Mouse (Mus musculus): ENCODE measurements around the gene Ccdc40. TPM values are rescaled to one million over a fixed set of nuclear protein-coding genes. Genes with fewer than 3 reads are reported as not detected.

Ccdc40 gene
- polyA plus RNA-seq, 1 experiment from 2014 or later = 6.7 TPM

DNA sequence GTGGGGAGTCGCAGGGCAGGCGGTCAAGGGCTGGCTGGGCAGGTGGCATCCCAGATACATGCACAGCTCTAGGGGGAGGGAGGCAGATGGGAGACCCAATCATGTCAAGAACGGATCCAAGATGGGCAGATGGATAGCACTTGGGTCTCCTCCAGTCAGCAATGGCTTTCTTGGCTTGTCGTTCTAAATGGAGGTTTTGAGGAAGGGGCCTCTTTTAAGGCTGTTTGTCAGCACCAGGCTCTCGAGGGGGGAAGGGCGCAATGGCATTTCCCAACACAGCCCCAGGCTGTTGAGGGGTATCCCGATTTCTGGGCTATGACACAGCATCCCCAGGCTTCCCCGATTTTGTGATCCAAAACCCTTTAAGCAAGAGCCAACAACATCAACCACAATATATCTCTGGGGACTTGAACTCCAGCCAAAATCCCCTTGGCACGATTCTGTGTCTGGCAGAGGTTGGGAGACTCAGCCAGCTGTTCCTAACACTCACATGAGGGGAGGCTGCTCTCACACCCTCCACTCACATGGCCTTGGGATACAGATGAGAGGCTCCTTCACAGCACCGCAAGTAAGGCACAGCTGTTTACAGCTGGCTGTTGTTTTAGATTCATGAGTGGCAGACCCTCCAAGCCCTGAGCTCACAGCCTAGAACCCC lies 18.9 kb upstream of the Ccdc40 start:
- WGBS = 50% methylated on average over 10 of the region's 10 CpGs
- H3K27ac ChIP-seq = peak overlapping the region; percentile 60
- H3K9ac ChIP-seq = no peak overlapping the region
- H3K36me3 ChIP-seq = peaks cover 40% of the 10 kb centered on the region
- H3K4me1 ChIP-seq = peaks cover 51% of the 10 kb centered on the region
- peak overlapping the region; percentile 5; the same call in 1 of the 2 replicates for H3K4me2 ChIP-seq
- no peak for ATAC-seq (ENCODE audit: insufficient number of reproducible peaks, insufficient read depth, low FRiP score, low TSS enrichment, low read depth)
- no peaks in the 10 kb centered on the region for H3K27me3 ChIP-seq
- H3K9me3 ChIP-seq = no peaks in the 10 kb centered on the region
- no peak overlapping the region for H3K4me3 ChIP-seq

DNA sequence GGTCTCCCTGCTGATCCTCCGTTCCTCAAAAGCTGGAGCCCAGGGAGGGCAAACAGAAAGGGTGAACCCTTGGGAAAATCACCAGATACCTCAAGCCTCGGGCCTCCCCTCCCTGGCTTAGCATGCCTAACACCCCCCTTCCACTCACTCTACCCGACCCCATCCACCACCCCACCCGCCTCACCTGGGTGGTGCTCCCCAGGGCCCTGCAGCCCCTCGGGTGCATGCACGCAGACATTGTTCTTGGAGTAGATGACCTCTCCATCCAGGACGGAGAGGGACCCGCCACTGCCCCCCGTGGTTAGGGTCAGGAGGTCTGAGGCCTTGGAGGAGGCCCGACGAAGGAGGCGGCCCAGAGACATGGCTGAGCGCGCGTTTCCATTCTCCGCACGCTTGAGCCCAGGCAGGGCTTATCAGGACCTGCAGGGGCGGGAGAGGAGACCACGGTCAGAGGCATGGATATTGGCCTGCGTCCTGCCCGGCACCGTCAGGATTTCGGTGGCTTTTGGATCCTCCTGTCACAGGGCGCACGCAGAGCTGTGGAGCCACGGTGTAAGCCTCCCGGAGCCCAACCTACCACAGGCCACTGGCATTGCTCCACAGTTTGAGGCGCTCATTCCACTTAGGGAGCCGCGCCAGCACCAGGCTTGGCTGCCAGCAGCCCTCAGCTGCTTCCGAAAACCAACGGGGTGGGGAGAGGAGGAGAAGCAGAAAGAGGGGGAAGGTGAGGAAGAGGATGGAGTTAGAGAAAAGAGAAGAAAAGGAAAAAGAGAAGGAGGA lies 17.9 kb upstream of the Ccdc40 start:
- H3K36me3 ChIP-seq = peaks cover 34% of the 10 kb centered on the region
- peaks cover 60% of the 10 kb centered on the region for H3K4me1 ChIP-seq
- 0 out of 2 replicates have a peak overlapping the region, but pooled peaks have one; percentile 46 for H3K9ac ChIP-seq
- H3K9me3 ChIP-seq = no peaks in the 10 kb centered on the region
- no peaks in the 10 kb centered on the region for H3K27me3 ChIP-seq
- H3K27ac ChIP-seq = no peak overlapping the region; the same call in 1 of the 2 replicates
- WGBS = 61% methylated on average over 32 of the region's 32 CpGs
- no peak for ATAC-seq (ENCODE audit: insufficient number of reproducible peaks, insufficient read depth, low FRiP score, low TSS enrichment, low read depth)
- peak overlapping the region; percentile 41 for H3K4me2 ChIP-seq
- H3K4me3 ChIP-seq = no peak overlapping the region; the same call in 1 of the 2 replicates

DNA sequence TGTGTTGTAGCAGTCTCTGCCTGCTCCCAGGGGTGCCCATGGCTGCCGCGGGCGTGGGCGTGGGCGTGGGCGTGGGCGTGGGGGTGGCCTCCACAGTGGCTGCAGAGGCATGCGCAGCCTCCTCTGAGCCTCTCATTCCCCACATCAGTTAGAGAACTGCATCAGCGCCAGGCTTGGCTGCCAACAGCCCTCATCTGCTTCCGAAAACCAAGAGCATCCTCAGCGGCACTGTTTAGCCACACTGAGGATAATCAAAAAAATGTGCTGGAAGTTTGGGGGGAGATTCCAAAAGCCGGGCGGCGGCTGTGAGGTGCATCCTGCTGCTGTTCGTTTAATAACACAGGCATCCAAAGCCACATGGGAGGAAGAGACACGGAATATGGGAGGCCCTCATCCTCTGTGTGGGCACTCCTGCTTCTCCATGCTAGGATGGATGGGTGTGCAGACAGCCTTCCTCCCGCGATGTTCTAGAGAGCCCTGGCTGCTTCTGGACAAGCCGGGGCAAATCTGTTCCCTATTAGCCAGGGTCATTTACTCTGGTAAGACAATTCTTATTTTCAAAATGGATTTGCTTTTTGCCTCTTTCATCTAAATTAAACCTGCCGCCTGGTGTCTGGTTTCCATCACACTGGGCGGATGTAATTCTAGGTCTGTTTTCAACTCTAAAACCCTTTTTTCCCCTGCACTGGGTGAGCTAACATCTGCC lies 16.6 kb upstream of the Ccdc40 start:
- WGBS = 33% methylated on average over 21 of the region's 21 CpGs
- H3K9me3 ChIP-seq = no peaks in the 10 kb centered on the region

DNA sequence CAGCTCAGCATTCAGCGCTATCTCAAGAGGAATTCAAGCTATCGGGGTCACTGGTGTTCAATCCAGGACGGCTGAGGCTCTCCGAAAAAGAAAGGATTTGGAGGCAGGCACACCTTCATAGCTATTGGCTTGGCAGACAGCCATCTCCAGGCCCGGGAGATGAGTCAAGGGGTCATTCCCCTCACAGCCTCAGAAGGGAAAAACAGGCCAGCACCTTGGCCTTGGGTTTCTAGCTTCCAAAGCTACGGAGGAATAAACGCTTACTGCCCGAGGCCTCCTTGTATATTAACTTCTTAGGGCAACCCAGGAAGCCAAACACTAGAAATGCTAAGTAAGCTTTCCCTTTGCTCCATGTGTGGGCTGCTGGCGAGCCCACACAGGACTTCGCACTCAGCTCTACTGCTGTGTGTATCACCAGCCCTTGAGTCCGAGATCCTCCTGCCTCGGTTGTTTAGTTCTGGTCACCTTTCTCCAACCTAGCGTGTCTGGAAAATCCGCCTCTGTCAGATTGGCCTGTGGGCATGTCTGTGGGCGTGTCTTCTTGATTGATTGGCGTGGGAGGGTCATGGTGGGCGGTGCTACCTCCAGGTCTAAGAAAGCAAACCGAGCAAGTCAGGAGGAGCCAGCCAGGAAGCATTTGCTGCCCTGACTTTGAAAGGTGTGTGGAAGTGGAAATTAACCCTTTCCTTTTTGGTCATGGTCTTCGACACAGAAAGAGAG lies 15.0 kb upstream of the Ccdc40 start:
- Histone ChIP-seq H3K27ac (no peak overlapping the region), H3K4me1 (peaks cover 75% of the 10 kb centered on the region)

More for the DNA sequence above, 16.6 kb upstream of the Ccdc40 start:
- no peaks in the 10 kb centered on the region for H3K27me3 ChIP-seq
- H3K4me3 ChIP-seq = no peak overlapping the region
- peak overlapping the region; percentile 12 for H3K4me2 ChIP-seq
- H3K27ac ChIP-seq = peak overlapping the region; percentile 80
- H3K4me1 ChIP-seq = peaks cover 73% of the 10 kb centered on the region
- H3K9ac ChIP-seq = no peak overlapping the region
- ATAC-seq (ENCODE audit: insufficient number of reproducible peaks, insufficient read depth, low FRiP score, low TSS enrichment, low read depth) = 0 out of 2 replicates have a peak, but pooled peaks have one; percentile 11
- peaks cover 28% of the 10 kb centered on the region for H3K36me3 ChIP-seq

DNA sequence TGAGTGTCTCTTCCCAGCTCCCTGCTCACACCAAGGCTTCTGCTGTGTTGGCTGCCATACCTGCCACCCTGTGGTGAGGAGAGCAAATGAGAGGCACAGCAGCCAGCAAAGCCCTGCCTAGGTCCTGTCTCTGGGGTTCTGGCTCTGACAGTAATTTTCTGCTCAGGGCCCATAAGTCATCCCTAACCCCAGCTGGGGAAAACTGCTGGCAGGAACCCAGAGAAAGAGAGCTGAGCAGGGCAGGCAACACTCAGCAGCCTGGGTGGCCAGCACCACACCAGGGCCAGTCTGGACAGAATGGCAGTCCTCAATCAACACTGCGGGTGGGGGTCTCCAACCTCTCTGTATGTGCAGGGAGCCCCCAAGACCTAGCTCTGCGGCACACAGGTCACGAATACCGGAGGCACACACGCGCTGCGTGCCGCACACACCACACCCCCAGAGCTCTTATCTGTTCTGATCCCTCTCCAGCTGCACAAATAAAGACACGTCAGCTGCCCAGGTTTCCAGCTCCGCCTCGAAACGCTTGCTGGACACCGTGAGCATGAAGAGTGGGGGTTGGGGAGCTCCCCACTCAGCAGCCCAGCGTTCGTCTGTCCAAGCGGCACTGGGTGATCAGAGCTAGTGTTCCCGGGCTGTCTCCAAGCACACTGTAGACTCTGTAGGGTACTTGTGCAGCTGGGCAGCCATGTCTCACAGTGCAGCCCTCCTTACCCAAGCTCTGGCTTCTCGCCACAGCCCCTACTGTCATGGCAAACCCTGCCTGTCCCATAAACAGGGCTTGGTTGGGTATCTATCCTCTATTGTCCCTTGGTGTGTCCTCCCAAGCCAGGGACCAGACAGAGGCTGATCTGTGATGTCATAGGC lies 13.1 kb upstream of the Ccdc40 start:
- Histone ChIP-seq H3K36me3 (peaks cover 7% of the 10 kb centered on the region), H3K4me3 (no peak overlapping the region; the same call in 1 of the 2 replicates), H3K9ac (peak overlapping the region; percentile 57), H3K4me2 (peak overlapping the region; percentile 52), H3K9me3 (no peaks in the 10 kb centered on the region), H3K27ac (peak overlapping the region; percentile 55), H3K27me3 (no peaks in the 10 kb centered on the region), H3K4me1 (peaks cover 69% of the 10 kb centered on the region)
- ATAC-seq (ENCODE audit: insufficient number of reproducible peaks, insufficient read depth, low FRiP score, low TSS enrichment, low read depth) = peak; percentile 29; the same call in 1 of the 2 replicates
- WGBS = 14% methylated on average over 18 of the region's 18 CpGs

More for the DNA sequence above, 15.0 kb upstream of the Ccdc40 start:
- peaks cover 19% of the 10 kb centered on the region for H3K36me3 ChIP-seq
- no peak overlapping the region for H3K4me3 ChIP-seq
- H3K27me3 ChIP-seq = no peaks in the 10 kb centered on the region
- no peak overlapping the region for H3K9ac ChIP-seq
- ATAC-seq (ENCODE audit: insufficient number of reproducible peaks, insufficient read depth, low FRiP score, low TSS enrichment, low read depth) = no peak
- 61% methylated on average over 19 of the region's 19 CpGs for WGBS
- H3K9me3 ChIP-seq = no peaks in the 10 kb centered on the region
- no peak overlapping the region for H3K4me2 ChIP-seq

DNA sequence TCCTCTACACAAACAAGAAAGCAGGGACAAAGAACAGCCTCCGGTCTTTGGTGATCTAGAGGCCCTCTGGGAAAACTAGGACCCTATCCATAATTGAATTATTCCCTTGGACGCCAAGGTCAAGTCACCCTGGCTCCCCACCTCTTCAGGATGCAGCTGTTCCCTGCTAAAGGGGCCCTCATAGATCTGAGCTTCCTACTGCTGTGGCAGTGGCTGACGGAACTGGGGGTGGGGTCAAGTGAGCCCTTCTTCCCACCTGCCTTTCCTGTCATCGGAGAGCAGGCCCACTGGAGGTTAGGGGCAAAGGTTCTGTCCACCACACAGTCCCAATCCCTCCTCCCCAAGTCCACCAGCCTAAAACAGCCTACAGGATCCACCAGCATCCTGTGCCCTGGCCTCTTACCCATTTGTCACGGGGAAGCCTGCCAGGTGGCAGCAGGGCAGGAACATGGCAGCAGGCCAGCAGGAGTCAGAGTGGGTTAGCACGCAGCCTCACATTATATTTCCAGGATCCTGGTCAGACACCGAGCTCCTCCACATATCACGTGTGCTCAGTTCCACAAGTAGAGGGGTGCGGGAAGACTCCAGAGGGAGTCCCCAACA lies 12.4 kb upstream of the Ccdc40 start:
- Histone ChIP-seq H3K4me2 (peak overlapping the region; percentile 52; the same call in 1 of the 2 replicates), H3K27ac (peak overlapping the region; percentile 55; the same call in 1 of the 2 replicates), H3K9ac (no peak overlapping the region), H3K9me3 (no peaks in the 10 kb centered on the region), H3K27me3 (no peaks in the 10 kb centered on the region), H3K36me3 (peaks cover 7% of the 10 kb centered on the region), H3K4me1 (peaks cover 70% of the 10 kb centered on the region), H3K4me3 (no peak overlapping the region)
- no peak for ATAC-seq (ENCODE audit: insufficient number of reproducible peaks, insufficient read depth, low FRiP score, low TSS enrichment, low read depth)
- WGBS = 43% methylated on average over 9 of the region's 9 CpGs

DNA sequence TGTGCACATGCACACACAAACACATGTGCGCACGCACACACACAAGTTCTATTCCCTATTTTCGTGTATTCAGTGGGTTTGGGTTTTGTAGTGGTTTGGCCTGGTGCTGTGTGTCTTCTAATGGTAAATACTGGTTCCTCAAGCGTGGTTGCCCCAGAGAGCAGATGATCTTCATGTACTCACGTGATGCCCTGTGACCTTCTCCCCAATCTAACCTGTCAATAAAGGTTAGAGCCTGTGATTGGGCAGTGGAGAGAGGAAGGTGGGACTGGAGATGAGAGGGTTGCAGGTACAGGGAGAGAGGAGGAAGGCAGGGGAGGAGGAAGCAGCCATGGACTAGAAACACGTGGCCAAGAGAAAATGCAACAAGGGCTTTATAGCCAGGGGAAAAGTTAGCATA lies 10.5 kb upstream of the Ccdc40 start:
- no peak for ATAC-seq (ENCODE audit: insufficient number of reproducible peaks, insufficient read depth, low FRiP score, low TSS enrichment, low read depth)

DNA sequence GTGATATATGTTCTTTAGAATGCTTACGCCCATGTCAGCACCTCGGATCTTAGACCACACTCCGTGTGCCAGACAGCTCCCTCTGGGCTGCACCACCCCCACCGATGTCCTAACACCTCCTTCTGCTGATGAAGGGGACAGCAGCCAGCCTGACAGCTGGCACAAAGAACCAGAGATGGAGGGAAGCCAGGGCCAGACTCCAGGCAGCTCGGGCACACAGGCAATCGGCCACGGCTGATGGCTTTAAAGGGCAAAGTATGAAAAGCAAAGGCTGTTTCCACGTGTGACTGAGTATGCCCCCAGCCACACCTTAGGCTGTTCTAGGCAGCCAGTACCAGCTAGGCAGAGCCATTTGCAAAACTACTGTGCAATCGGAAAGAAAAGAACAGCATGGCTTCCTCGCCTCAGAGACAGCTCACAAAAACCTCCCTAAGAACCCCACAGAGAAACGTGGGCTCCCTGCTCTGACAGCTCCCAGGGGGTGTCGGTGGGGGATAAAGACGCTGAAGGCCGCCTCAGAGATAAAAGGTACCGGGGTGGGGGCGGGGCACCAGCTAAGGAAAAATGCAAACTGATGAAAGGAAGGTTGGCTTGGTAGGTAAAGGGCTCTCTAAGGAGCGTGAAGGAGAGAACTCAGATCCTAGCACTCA lies 8.4 kb upstream of the Ccdc40 start:
- Histone ChIP-seq H3K4me1 (peaks cover 68% of the 10 kb centered on the region), H3K27ac (no peak overlapping the region)

More for the DNA sequence above, 10.5 kb upstream of the Ccdc40 start:
- Histone ChIP-seq H3K27me3 (no peaks in the 10 kb centered on the region), H3K4me3 (no peak overlapping the region), H3K36me3 (peaks cover 7% of the 10 kb centered on the region), H3K4me1 (peaks cover 65% of the 10 kb centered on the region), H3K9ac (no peak overlapping the region), H3K27ac (no peak overlapping the region), H3K9me3 (no peaks in the 10 kb centered on the region), H3K4me2 (no peak overlapping the region)
- WGBS = 88% methylated on average over 6 of the region's 6 CpGs

DNA sequence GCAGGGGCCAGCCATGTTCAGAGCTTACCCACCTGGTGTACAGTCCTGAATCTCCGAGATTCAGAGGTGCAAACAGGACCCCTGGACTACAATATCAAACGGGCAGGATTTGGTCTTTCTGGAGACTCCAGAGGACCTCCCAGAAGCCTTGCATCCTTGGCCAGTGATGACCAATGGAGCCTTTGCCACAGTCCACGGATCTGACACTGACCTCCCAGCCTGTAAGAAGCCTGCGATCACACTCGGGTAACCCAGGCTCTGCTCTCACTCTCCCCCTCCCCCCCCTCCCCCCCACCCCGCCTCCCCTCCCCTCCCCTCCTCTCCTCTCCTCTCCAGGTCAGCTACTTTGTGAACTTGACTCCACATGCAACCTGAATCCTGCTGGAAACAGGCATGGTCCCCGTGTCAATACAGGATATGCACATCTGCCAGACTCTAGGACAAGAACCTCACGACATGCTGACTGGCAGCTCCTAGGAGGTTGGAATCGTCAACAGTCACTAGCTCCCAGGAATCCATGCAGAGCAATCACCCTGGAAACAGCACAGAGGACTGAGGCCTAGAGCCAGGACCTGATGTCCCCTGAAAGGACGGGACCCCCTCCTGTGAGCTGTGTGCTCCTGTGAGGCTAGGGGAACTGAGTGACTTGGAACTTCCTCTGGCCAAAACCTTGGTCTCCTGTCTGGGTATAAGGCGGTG lies 6.4 kb upstream of the Ccdc40 start:
- H3K9ac ChIP-seq = no peak overlapping the region
- ATAC-seq (ENCODE audit: insufficient number of reproducible peaks, insufficient read depth, low FRiP score, low TSS enrichment, low read depth) = no peak
- no peak overlapping the region for H3K4me3 ChIP-seq
- no peak overlapping the region for H3K27ac ChIP-seq
- WGBS = 37% methylated on average over 10 of the region's 11 CpGs
- H3K4me2 ChIP-seq = no peak overlapping the region
- H3K36me3 ChIP-seq = peaks cover 7% of the 10 kb centered on the region
- H3K27me3 ChIP-seq = no peaks in the 10 kb centered on the region
- H3K9me3 ChIP-seq = no peaks in the 10 kb centered on the region
- peaks cover 65% of the 10 kb centered on the region for H3K4me1 ChIP-seq

More for the DNA sequence above, 8.4 kb upstream of the Ccdc40 start:
- Histone ChIP-seq H3K9me3 (no peaks in the 10 kb centered on the region), H3K9ac (peak overlapping the region; percentile 27), H3K27me3 (no peaks in the 10 kb centered on the region), H3K36me3 (peaks cover 7% of the 10 kb centered on the region), H3K4me3 (no peak overlapping the region), H3K4me2 (0 out of 2 replicates have a peak overlapping the region, but pooled peaks have one; percentile 5)
- WGBS = 20% methylated on average over 17 of the region's 17 CpGs
- ATAC-seq (ENCODE audit: insufficient number of reproducible peaks, insufficient read depth, low FRiP score, low TSS enrichment, low read depth) = no peak

Data from embryonic facial prominence, embryonic 13.5 days (tissue).